Mouse (Mus musculus): Measurements from ENCODE around the gene Tnfsfm13. TPM values are rescaled to one million over a fixed set of nuclear protein-coding genes. Genes with fewer than 3 reads are reported as not detected.

Tnfsfm13 gene
- total and polyA plus RNA-seq, 3 experiments: 0.08 TPM; not detected in 2

- Histone ChIP-seq H3K27ac (ENCODE audit: insufficient read depth, low read depth) (no peak overlapping the region), H3K79me2 (replicated peaks; ENCODE audit: control insufficient read depth, extremely low read depth, insufficient read depth, poor library complexity, severe bottlenecking) (peaks cover 21% of the 10 kb centered on the region), H3K4me3 (replicated peaks in 1 of 3; ENCODE audit: low read depth in 2 of 3, low read length in 2 of 3, poor library complexity in 1 of 3) (no peak overlapping the region), H3K4me2 (ENCODE audit: insufficient read depth, low read depth, poor library complexity, severe bottlenecking) (no peak overlapping the region), H3K4me1 (ENCODE audit: control insufficient read depth in 1 of 2, insufficient read depth in 2 of 2) (peaks cover 0 to 80% of the 10 kb centered on the region in 2 experiments; a peak in 2 of 4 replicates), H3K9me3 (replicated peaks; ENCODE audit: low read length) (no peaks in the 10 kb centered on the region), H3K36me3 (replicated peaks in 1 of 2; ENCODE audit: control insufficient read depth in 1 of 2, insufficient read depth in 1 of 2, low read length in 1 of 2) (peaks cover 59 to 75% of the 10 kb centered on the region in 2 experiments), H3K27me3 (replicated peaks) (no peaks in the 10 kb centered on the region), H3K9ac (ENCODE audit: insufficient read depth, low read depth) (no peak overlapping the region)
- dilution Hi-C loops (cut with MboI; ENCODE audit: extremely low pct_ligation_motif_present, extremely low pct_unique_long_range_greater_than_20kb, low sequenced_read_pairs): no loop called here
- TF ChIP-seq CTCF (conservative IDR thresholded peaks at IDR 0.05 in 1 of 2, IDR thresholded peaks at IDR 0.05 in 1 of 2; ENCODE audit: low read depth in 2 of 2, low read length in 2 of 2) (peak; percentile 91 to 97), RAD21 (IDR thresholded peaks at IDR 0.05; ENCODE audit: low read depth, low read length) (peak; percentile 81), NRF1 (IDR thresholded peaks at IDR 0.05; ENCODE audit: low read depth, low read length) (no peak), SMC3 (IDR thresholded peaks at IDR 0.05; ENCODE audit: low read depth, low read length) (peak; percentile 65), JUND (conservative IDR thresholded peaks at IDR 0.05; ENCODE audit: low read depth, low read length) (0 out of 2 replicates have a peak, but pooled peaks have one; percentile 23), POLR2A (IDR thresholded peaks at IDR 0.05; ENCODE audit: low read depth, low read length) (peak; percentile 30; the same call in 1 of the 2 replicates)
- in situ Hi-C loops (cut with MboI; ENCODE audit: low pct_ligation_motif_present, low pct_unique_long_range_greater_than_20kb, low sequenced_read_pairs): no loop called here
- DNase-seq (ENCODE audit: extremely low read depth): peak; percentile 73
Observed at GRCm38 (mm10) chr11:69656617-69657461, 39.1 kb downstream of the Tnfsfm13 start.

GRCm38 (mm10) chr11:69656065-69656455 is 39.8 kb downstream of the Tnfsfm13 start:
- no peak overlapping the region for H3K9ac ChIP-seq (ENCODE audit: insufficient read depth, low read depth)
- H3K9me3 ChIP-seq (replicated peaks; ENCODE audit: low read length): no peaks in the 10 kb centered on the region
- H3K36me3 ChIP-seq (replicated peaks in 1 of 2; ENCODE audit: control insufficient read depth in 1 of 2, insufficient read depth in 1 of 2, low read length in 1 of 2): peaks cover 66 to 83% of the 10 kb centered on the region in 2 experiments
- TF ChIP-seq POLR2AphosphoS2 (IDR thresholded peaks at IDR 0.05; ENCODE audit: low read depth, low read length) (0 out of 2 replicates have a peak, but pooled peaks have one; percentile 2), MYC (IDR thresholded peaks at IDR 0.05; ENCODE audit: low read depth, low read length) (no peak)
- H3K4me1 ChIP-seq (ENCODE audit: control insufficient read depth in 1 of 2, insufficient read depth in 2 of 2): peaks cover 0 to 74% of the 10 kb centered on the region in 2 experiments; a peak in 2 of 4 replicates
- no peak overlapping the region for H3K4me2 ChIP-seq (ENCODE audit: insufficient read depth, low read depth, poor library complexity, severe bottlenecking)
- dilution Hi-C loops (cut with MboI; ENCODE audit: extremely low pct_ligation_motif_present, extremely low pct_unique_long_range_greater_than_20kb, low sequenced_read_pairs) (no loop called here), in situ Hi-C loops (cut with MboI; ENCODE audit: low pct_ligation_motif_present, low pct_unique_long_range_greater_than_20kb, low sequenced_read_pairs) (no loop called here)
- no peak for DNase-seq (ENCODE audit: extremely low read depth)
- no peak overlapping the region for H3K27ac ChIP-seq (ENCODE audit: insufficient read depth, low read depth)
- no peaks in the 10 kb centered on the region for H3K27me3 ChIP-seq (replicated peaks)
- no peak overlapping the region for H3K4me3 ChIP-seq (replicated peaks in 1 of 3; ENCODE audit: low read depth in 2 of 3, low read length in 2 of 3, poor library complexity in 1 of 3)
- H3K79me2 ChIP-seq (replicated peaks; ENCODE audit: control insufficient read depth, extremely low read depth, insufficient read depth, poor library complexity, severe bottlenecking): peaks cover 13% of the 10 kb centered on the region

GRCm38 (mm10) chr11:69655264-69656064 is 40.4 kb downstream of the Tnfsfm13 start, which contains the start of gene Sox15:
TSS of gene Sox15 (plus strand) at chr11:69655314.
- dilution Hi-C loops (cut with MboI; ENCODE audit: extremely low pct_ligation_motif_present, extremely low pct_unique_long_range_greater_than_20kb, low sequenced_read_pairs) (no loop called here), in situ Hi-C loops (cut with MboI; ENCODE audit: low pct_ligation_motif_present, low pct_unique_long_range_greater_than_20kb, low sequenced_read_pairs) (no loop called here)
- Histone ChIP-seq H3K36me3 (replicated peaks in 1 of 2; ENCODE audit: control insufficient read depth in 1 of 2, insufficient read depth in 1 of 2, low read length in 1 of 2) (peaks cover 72 to 89% of the 10 kb centered on the region in 2 experiments), H3K27me3 (replicated peaks) (no peaks in the 10 kb centered on the region), H3K4me1 (ENCODE audit: control insufficient read depth in 1 of 2, insufficient read depth in 2 of 2) (peaks cover 0 to 74% of the 10 kb centered on the region in 2 experiments; a peak in 2 of 4 replicates), H3K9ac (ENCODE audit: insufficient read depth, low read depth) (no peak within 1 kb of the TSS), H3K27ac (ENCODE audit: insufficient read depth, low read depth) (no peak within 1 kb of the TSS), H3K4me2 (ENCODE audit: insufficient read depth, low read depth, poor library complexity, severe bottlenecking) (no peak within 1 kb of the TSS), H3K9me3 (replicated peaks; ENCODE audit: low read length) (no peaks in the 10 kb centered on the region), H3K4me3 (replicated peaks in 1 of 3; ENCODE audit: low read depth in 2 of 3, low read length in 2 of 3, poor library complexity in 1 of 3) (no peak within 1 kb of the TSS), H3K79me2 (replicated peaks; ENCODE audit: control insufficient read depth, extremely low read depth, insufficient read depth, poor library complexity, severe bottlenecking) (peaks cover 7% of the 10 kb centered on the region)
- DNase-seq (ENCODE audit: extremely low read depth): peak; percentile 75
- TF ChIP-seq GABPA (IDR thresholded peaks at IDR 0.05; ENCODE audit: insufficient replicate concordance, low read depth, low read length): no peak
- TF ChIP-seq NRF1 (IDR thresholded peaks at IDR 0.05; ENCODE audit: low read depth, low read length): no peak
- TF ChIP-seq NELFE (IDR thresholded peaks at IDR 0.05; ENCODE audit: low read depth, low read length): no peak
- TF ChIP-seq ZMIZ1 (IDR thresholded peaks at IDR 0.05; ENCODE audit: low read depth, low read length): no peak
- TF ChIP-seq E2F4 (IDR thresholded peaks at IDR 0.05; ENCODE audit: insufficient replicate concordance, low read depth, low read length): no peak
- TF ChIP-seq EP300 (IDR thresholded peaks at IDR 0.05; ENCODE audit: low read length): no peak
- 0 out of 2 replicates have a peak, but pooled peaks have one; percentile 7 for TF ChIP-seq POLR2AphosphoS2 (IDR thresholded peaks at IDR 0.05; ENCODE audit: low read depth, low read length)
- no peak for TF ChIP-seq MYC (IDR thresholded peaks at IDR 0.05; ENCODE audit: low read depth, low read length)
- TF ChIP-seq HCFC1 (IDR thresholded peaks at IDR 0.05; ENCODE audit: low read depth, low read length): no peak
- TF ChIP-seq UBTF (IDR thresholded peaks at IDR 0.05; ENCODE audit: low read depth, low read length): no peak
- TF ChIP-seq CTCF (conservative IDR thresholded peaks at IDR 0.05 in 1 of 2, IDR thresholded peaks at IDR 0.05 in 1 of 2; ENCODE audit: low read depth in 2 of 2, low read length in 2 of 2): peak; percentile 16 to 48; a peak in 2 of 4 replicates
- no peak for TF ChIP-seq ZNF384 (IDR thresholded peaks at IDR 0.05; ENCODE audit: low read depth, low read length)
- no peak for TF ChIP-seq SIN3A (IDR thresholded peaks at IDR 0.05; ENCODE audit: low read length)
- TF ChIP-seq SMC3 (IDR thresholded peaks at IDR 0.05; ENCODE audit: low read depth, low read length): peak; percentile 40
- 0 out of 2 replicates have a peak, but pooled peaks have one; percentile 22 for TF ChIP-seq CHD2 (IDR thresholded peaks at IDR 0.05; ENCODE audit: low read length)
- TF ChIP-seq CHD1 (IDR thresholded peaks at IDR 0.05; ENCODE audit: low read depth, low read length): no peak
- TF ChIP-seq ZC3H11A (IDR thresholded peaks at IDR 0.05; ENCODE audit: low read depth, low read length): no peak
- TF ChIP-seq RAD21 (IDR thresholded peaks at IDR 0.05; ENCODE audit: low read depth, low read length): peak; percentile 11
- TF ChIP-seq TBP (conservative IDR thresholded peaks at IDR 0.05; ENCODE audit: low read depth, low read length): no peak

All from CH12.LX (cell line).